Mouse (Mus musculus) lung, postnatal 0 days (tissue): ENCODE results near the gene Lrp5. TPM values are rescaled to one million over a fixed set of nuclear protein-coding genes. Genes with fewer than 3 reads are reported as not detected.

Source experiments
- ATAC-seq: fragments of 200-750 bp; cut with Nextera tagmentation; 2 replicates; pipeline ENCODE4 v1.8.0; 2017; ENCODE audit warnings: moderate library complexity
- DNase-seq: peaks from one replicate; pipeline ENCODE4 v3.0.0-alpha.2; 2016; ENCODE audit warnings: low spot score
- H3K27ac ChIP-seq: fragments of 300-500 bp; sonication (generic); 2 replicates; pipeline ENCODE4 v1.5.1; 2014; ENCODE audit warnings: antibody characterized with exemption, mild to moderate bottlenecking, low read length, mixed read lengths
- H3K27me3 ChIP-seq: fragments of 300-500 bp; sonication (generic); replicated peaks from 2 replicates; pipeline ENCODE4 v1.6.1; 2014; ENCODE audit warnings: low read length, mixed read lengths; ENCODE audit not compliant: insufficient read depth
- H3K36me3 ChIP-seq: fragments of 300-500 bp; sonication (generic); 2 replicates; pipeline ENCODE4 v1.6.1; 2014; ENCODE audit warnings: low read length, mixed read lengths; ENCODE audit not compliant: insufficient read depth
- H3K4me1 ChIP-seq: fragments of 300-500 bp; sonication (generic); 2 replicates; pipeline ENCODE4 v1.6.1; 2014; ENCODE audit warnings: antibody characterized with exemption, low read depth, low read length, mixed read lengths; ENCODE audit not compliant: insufficient read depth
- H3K4me2 ChIP-seq: fragments of 300-500 bp; sonication (generic); replicated peaks from 2 replicates; pipeline ENCODE4 v1.6.1; 2014; ENCODE audit warnings: low read depth, mild to moderate bottlenecking, low read length, moderate library complexity, mixed read lengths
- H3K4me3 ChIP-seq: fragments of 300-500 bp; sonication (generic); 2 replicates; pipeline ENCODE4 v1.5.1; 2014; ENCODE audit warnings: low read depth, low read length
- H3K9ac ChIP-seq: fragments of 300-500 bp; sonication (generic); replicated peaks from 2 replicates; pipeline ENCODE4 v1.6.1; 2014; ENCODE audit warnings: low read depth, mild to moderate bottlenecking
- H3K9me3 ChIP-seq: fragments of 300-500 bp; sonication (generic); 2 replicates; pipeline ENCODE4 v1.6.1; 2016; ENCODE audit warnings: low read length, mixed read lengths
- CTCF ChIP-seq: IDR thresholded peaks from 2 replicates; pipeline ENCODE4 v1.5.1; 2016; ENCODE audit warnings: antibody characterized with exemption, mild to moderate bottlenecking
- EP300 ChIP-seq: IDR thresholded peaks from 2 replicates; pipeline ENCODE4 v1.6.1; 2016; ENCODE audit warnings: antibody characterized with exemption, mild to moderate bottlenecking, control low read depth
- WGBS: fragments of 180-500 bp; shearing (Covaris S2); extraction: QIAGEN DNeasy Blood & Tissue Kit; methylation state at CpG from one replicate; pipeline ENCODE4 v1.1.7; 2014; 5-methylcytosine and 5-hydroxymethylcytosine counted together
- polyA plus RNA-seq: library from polyadenylated mRNA; unstranded; fragments of >200 nt; fragmentation: Nextera tagmentation; extraction: Ambion mirVana; gene quantifications from 2 replicates; pipeline ENCODE4 v1.2.1, GENCODE M21; 2015

Lrp5 gene
- polyA plus RNA-seq, 1 experiment from 2014 or later, result 5.1 TPM

- no peak overlapping the region for H3K9ac ChIP-seq
- no peak overlapping the region for H3K4me3 ChIP-seq
- DNase-seq (no peak), ATAC-seq (no peak)
- WGBS, result 62% methylated on average over 4 of the region's 4 CpGs
- H3K27ac ChIP-seq, result peak overlapping the region; percentile 22; the same call in 1 of the 2 replicates
- H3K4me2 ChIP-seq, result no peak overlapping the region
- no peak for TF ChIP-seq EP300
- peak; percentile 56 for TF ChIP-seq CTCF
- 0 out of 2 replicates have a peak, but pooled peaks cover 5% of the 10 kb centered on the region for H3K4me1 ChIP-seq
- H3K36me3 ChIP-seq, result peaks cover 22% of the 10 kb centered on the region; the same call in 1 of the 2 replicates
- no peaks in the 10 kb centered on the region for H3K9me3 ChIP-seq
- no peaks in the 10 kb centered on the region for H3K27me3 ChIP-seq
Measured at GRCm38 (mm10) chr19:3654940-3655339, 31.4 kb downstream of the Lrp5 start.

- no peaks in the 10 kb centered on the region for H3K9me3 ChIP-seq
- H3K36me3 ChIP-seq, result peaks cover 22% of the 10 kb centered on the region; the same call in 1 of the 2 replicates
- no peak overlapping the region for H3K4me3 ChIP-seq
- 0 out of 2 replicates have a peak, but pooled peaks cover 5% of the 10 kb centered on the region for H3K4me1 ChIP-seq
- ATAC-seq (peak; percentile 65), DNase-seq (peak; percentile 38)
- H3K27ac ChIP-seq, result peak overlapping the region; percentile 22; the same call in 1 of the 2 replicates
- WGBS, result 57% methylated on average over 5 of the region's 5 CpGs
- H3K4me2 ChIP-seq, result no peak overlapping the region
- no peaks in the 10 kb centered on the region for H3K27me3 ChIP-seq
- TF ChIP-seq EP300 (peak; percentile 64), CTCF (peak; percentile 7; the same call in 1 of the 2 replicates)
- no peak overlapping the region for H3K9ac ChIP-seq
Measured at GRCm38 (mm10) chr19:3654058-3654457, 32.3 kb downstream of the Lrp5 start.

- Histone ChIP-seq H3K27ac (peak overlapping the region; percentile 22; the same call in 1 of the 2 replicates), H3K4me2 (no peak overlapping the region), H3K36me3 (peaks cover 17% of the 10 kb centered on the region; the same call in 1 of the 2 replicates), H3K9me3 (no peaks in the 10 kb centered on the region), H3K27me3 (no peaks in the 10 kb centered on the region), H3K4me1 (0 out of 2 replicates have a peak, but pooled peaks cover 5% of the 10 kb centered on the region), H3K4me3 (no peak overlapping the region), H3K9ac (no peak overlapping the region)
- no peak for ATAC-seq
- TF ChIP-seq CTCF, result no peak
- 63% methylated on average over 4 of the region's 4 CpGs for WGBS
- DNase-seq, result no peak
Measured at GRCm38 (mm10) chr19:3653508-3653907, 32.9 kb downstream of the Lrp5 start.

GRCm38 (mm10) chr19:3651989-3652388 is 34.4 kb downstream of the Lrp5 start:
- Histone ChIP-seq H3K27ac (no peak overlapping the region), H3K4me3 (no peak overlapping the region), H3K4me1 (0 out of 2 replicates have a peak, but pooled peaks cover 5% of the 10 kb centered on the region), H3K9me3 (no peaks in the 10 kb centered on the region), H3K4me2 (no peak overlapping the region), H3K9ac (no peak overlapping the region), H3K27me3 (no peaks in the 10 kb centered on the region), H3K36me3 (peaks cover 13% of the 10 kb centered on the region; the same call in 1 of the 2 replicates)
- ATAC-seq (no peak), DNase-seq (no peak)
- WGBS, result 96% methylated on average over 13 of the region's 13 CpGs
- no peak for TF ChIP-seq EP300
- TF ChIP-seq CTCF, result no peak

GRCm38 (mm10) chr19:3651220-3651619 is 35.1 kb downstream of the Lrp5 start:
- H3K4me3 ChIP-seq, result no peak overlapping the region
- ATAC-seq (no peak), DNase-seq (no peak)
- H3K27me3 ChIP-seq, result no peaks in the 10 kb centered on the region
- WGBS, result 98% methylated on average over 3 of the region's 3 CpGs
- H3K4me1 ChIP-seq, result 0 out of 2 replicates have a peak, but pooled peaks cover 2% of the 10 kb centered on the region
- H3K27ac ChIP-seq, result no peak overlapping the region
- H3K36me3 ChIP-seq, result peaks cover 14% of the 10 kb centered on the region; the same call in 1 of the 2 replicates
- H3K9me3 ChIP-seq, result no peaks in the 10 kb centered on the region
- TF ChIP-seq CTCF (peak; percentile 61), EP300 (no peak)
- no peak overlapping the region for H3K4me2 ChIP-seq
- no peak overlapping the region for H3K9ac ChIP-seq

GRCm38 (mm10) chr19:3650448-3650847 is 35.9 kb downstream of the Lrp5 start:
- TF ChIP-seq EP300, result no peak
- H3K36me3 ChIP-seq, result peaks cover 16% of the 10 kb centered on the region; the same call in 1 of the 2 replicates
- no peak overlapping the region for H3K4me2 ChIP-seq
- no peak overlapping the region for H3K9ac ChIP-seq
- H3K4me1 ChIP-seq, result no peaks in the 10 kb centered on the region
- H3K27me3 ChIP-seq, result no peaks in the 10 kb centered on the region
- H3K4me3 ChIP-seq, result no peak overlapping the region
- DNase-seq (no peak), ATAC-seq (no peak)
- WGBS, result 70% methylated on average over 3 of the region's 3 CpGs
- no peak overlapping the region for H3K27ac ChIP-seq
- no peaks in the 10 kb centered on the region for H3K9me3 ChIP-seq
